Mouse (Mus musculus): ENCODE data around the gene Cox16.

GRCm38 (mm10) chr12:81484212-81484611 lies 715 bp downstream of the Cox16 start:
- TF ChIP-seq POLR2A (IDR thresholded peaks at IDR 0.05; ENCODE audit: insufficient read depth, low read depth, low read length), result no peak
- TF ChIP-seq CTCF (IDR thresholded peaks at IDR 0.05), result no peak
- TF ChIP-seq EP300 (IDR thresholded peaks at IDR 0.05; ENCODE audit: insufficient read depth, low read depth, low read length), result no peak

All from heart, adult 2 months (tissue).